Mouse (Mus musculus): Measurements from ENCODE around the gene Tbr1. TPM values are rescaled to one million over a fixed set of nuclear protein-coding genes. Genes with fewer than 3 reads are reported as not detected.

Gene Tbr1
- polyA plus RNA-seq, 1 experiment from 2014 or later, result 0.65 TPM

DNA sequence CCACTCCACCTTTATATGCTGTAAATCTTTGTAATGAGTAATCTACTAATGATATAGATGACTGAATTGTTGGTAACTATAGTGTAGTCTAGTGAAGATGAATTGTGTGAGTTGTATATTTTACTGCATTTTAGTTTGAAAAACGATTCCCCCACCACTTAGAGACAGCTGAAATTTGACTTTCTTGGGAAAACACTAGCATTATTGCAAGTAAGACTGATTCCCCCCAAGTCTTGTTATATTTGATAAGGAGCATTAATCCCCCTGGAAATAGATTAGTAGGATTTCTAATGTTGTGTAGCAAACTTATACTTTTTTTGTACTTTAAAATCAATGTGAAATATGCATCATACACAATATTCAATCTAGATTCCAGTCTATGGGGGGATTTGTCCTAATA is 10.8 kb downstream of the Tbr1 start:
- ATAC-seq (replicated peaks; ENCODE audit: insufficient number of reproducible peaks, low FRiP score, low TSS enrichment, low read depth), result no peak
- WGBS, result 15% methylated on average over 1 of the region's 1 CpGs

GRCm38 (mm10) chr2:61814548-61815473 is 12.1 kb downstream of the Tbr1 start:
- Histone ChIP-seq H3K9ac (replicated peaks; ENCODE audit: low read length) (peak overlapping the region; percentile 73), H3K4me3 (ENCODE audit: low read depth, low read length) (peak overlapping the region; percentile 35), H3K4me2 (ENCODE audit: low read depth, low read length) (peak overlapping the region; percentile 81), H3K36me3 (replicated peaks; ENCODE audit: control insufficient read depth, insufficient read depth, low read depth, low read length) (no peaks in the 10 kb centered on the region), H3K9me3 (replicated peaks; ENCODE audit: control insufficient read depth, low read length) (no peaks in the 10 kb centered on the region), H3K27ac (replicated peaks; ENCODE audit: low read depth, low read length) (no peak overlapping the region), H3K4me1 (ENCODE audit: control insufficient read depth, insufficient read depth, low read length) (peaks cover 2% of the 10 kb centered on the region; the same call in 1 of the 2 replicates), H3K27me3 (ENCODE audit: control insufficient read depth, insufficient read depth, low read length) (peaks cover 20% of the 10 kb centered on the region)
- 2% methylated on average over 21 of the region's 50 CpGs for WGBS
- DNase-seq (ENCODE audit: low spot score) (peak; percentile 77), ATAC-seq (replicated peaks; ENCODE audit: insufficient number of reproducible peaks, low FRiP score, low TSS enrichment, low read depth) (peak; percentile 85)

More for the DNA sequence above, 10.8 kb downstream of the Tbr1 start:
- DNase-seq (ENCODE audit: low spot score), result no peak
- Histone ChIP-seq H3K9ac (replicated peaks; ENCODE audit: low read length) (no peak overlapping the region), H3K4me2 (ENCODE audit: low read depth, low read length) (no peak overlapping the region), H3K27ac (replicated peaks; ENCODE audit: low read depth, low read length) (no peak overlapping the region), H3K4me3 (ENCODE audit: low read depth, low read length) (no peak overlapping the region), H3K36me3 (replicated peaks; ENCODE audit: control insufficient read depth, insufficient read depth, low read depth, low read length) (no peaks in the 10 kb centered on the region), H3K27me3 (ENCODE audit: control insufficient read depth, insufficient read depth, low read length) (peaks cover 25% of the 10 kb centered on the region), H3K4me1 (ENCODE audit: control insufficient read depth, insufficient read depth, low read length) (peaks cover 2% of the 10 kb centered on the region; the same call in 1 of the 2 replicates), H3K9me3 (replicated peaks; ENCODE audit: control insufficient read depth, low read length) (no peaks in the 10 kb centered on the region)

GRCm38 (mm10) chr2:61815583-61816313 is 13.0 kb downstream of the Tbr1 start:
- H3K27ac ChIP-seq (replicated peaks; ENCODE audit: low read depth, low read length), result no peak overlapping the region; the same call in 1 of the 2 replicates
- H3K4me1 ChIP-seq (ENCODE audit: control insufficient read depth, insufficient read depth, low read length), result peaks cover 2% of the 10 kb centered on the region; the same call in 1 of the 2 replicates
- H3K9ac ChIP-seq (replicated peaks; ENCODE audit: low read length), result peak overlapping the region; percentile 73
- DNase-seq (ENCODE audit: low spot score) (peak; percentile 71), ATAC-seq (replicated peaks; ENCODE audit: insufficient number of reproducible peaks, low FRiP score, low TSS enrichment, low read depth) (peak; percentile 66)
- peak overlapping the region; percentile 81 for H3K4me2 ChIP-seq (ENCODE audit: low read depth, low read length)
- H3K36me3 ChIP-seq (replicated peaks; ENCODE audit: control insufficient read depth, insufficient read depth, low read depth, low read length), result no peaks in the 10 kb centered on the region
- peaks cover 15% of the 10 kb centered on the region for H3K27me3 ChIP-seq (ENCODE audit: control insufficient read depth, insufficient read depth, low read length)
- no peaks in the 10 kb centered on the region for H3K9me3 ChIP-seq (replicated peaks; ENCODE audit: control insufficient read depth, low read length)
- WGBS, result 5% methylated on average over 57 of the region's 66 CpGs
- H3K4me3 ChIP-seq (ENCODE audit: low read depth, low read length), result peak overlapping the region; percentile 35

DNA sequence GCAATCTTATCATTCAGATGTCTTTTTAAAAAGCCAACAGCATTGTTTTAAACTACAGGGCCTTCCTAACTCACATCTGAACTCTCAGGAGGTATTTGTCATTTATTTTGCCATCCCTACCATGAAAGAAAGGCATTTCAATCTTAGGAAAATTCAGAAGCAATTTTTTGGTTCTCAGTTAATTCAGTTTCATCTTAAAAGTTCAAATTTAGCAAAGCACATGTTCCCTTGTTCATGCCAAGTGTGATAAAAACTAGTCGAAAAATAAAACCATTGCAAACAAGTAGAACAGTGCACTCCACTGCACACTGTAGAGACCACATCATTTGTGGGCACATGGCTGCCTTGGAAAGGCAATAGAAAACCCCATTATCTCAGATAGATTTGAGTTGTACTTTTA is 15.5 kb downstream of the Tbr1 start:
- DNase-seq (ENCODE audit: low spot score) (no peak), ATAC-seq (replicated peaks; ENCODE audit: insufficient number of reproducible peaks, low FRiP score, low TSS enrichment, low read depth) (no peak)
- 89% methylated on average over 1 of the region's 1 CpGs for WGBS
- no peak overlapping the region for H3K27ac ChIP-seq (replicated peaks; ENCODE audit: low read depth, low read length)
- no peak overlapping the region for H3K4me3 ChIP-seq (ENCODE audit: low read depth, low read length)
- peaks cover 2% of the 10 kb centered on the region for H3K27me3 ChIP-seq (ENCODE audit: control insufficient read depth, insufficient read depth, low read length)
- no peak overlapping the region for H3K9ac ChIP-seq (replicated peaks; ENCODE audit: low read length)
- H3K4me1 ChIP-seq (ENCODE audit: control insufficient read depth, insufficient read depth, low read length), result peaks cover 2% of the 10 kb centered on the region; the same call in 1 of the 2 replicates
- no peaks in the 10 kb centered on the region for H3K9me3 ChIP-seq (replicated peaks; ENCODE audit: control insufficient read depth, low read length)
- no peaks in the 10 kb centered on the region for H3K36me3 ChIP-seq (replicated peaks; ENCODE audit: control insufficient read depth, insufficient read depth, low read depth, low read length)
- no peak overlapping the region for H3K4me2 ChIP-seq (ENCODE audit: low read depth, low read length)

- Histone ChIP-seq H3K36me3 (replicated peaks; ENCODE audit: control insufficient read depth, insufficient read depth, low read depth, low read length) (no peaks in the 10 kb centered on the region), H3K9ac (replicated peaks; ENCODE audit: low read length) (no peak overlapping the region), H3K27ac (replicated peaks; ENCODE audit: low read depth, low read length) (no peak overlapping the region), H3K9me3 (replicated peaks; ENCODE audit: control insufficient read depth, low read length) (no peaks in the 10 kb centered on the region), H3K27me3 (ENCODE audit: control insufficient read depth, insufficient read depth, low read length) (no peaks in the 10 kb centered on the region; the same call in 1 of the 2 replicates), H3K4me3 (ENCODE audit: low read depth, low read length) (no peak overlapping the region), H3K4me1 (ENCODE audit: control insufficient read depth, insufficient read depth, low read length) (peaks cover 2% of the 10 kb centered on the region; the same call in 1 of the 2 replicates), H3K4me2 (ENCODE audit: low read depth, low read length) (no peak overlapping the region)
- DNase-seq (ENCODE audit: low spot score) (no peak), ATAC-seq (replicated peaks; ENCODE audit: insufficient number of reproducible peaks, low FRiP score, low TSS enrichment, low read depth) (no peak)
- 73% methylated on average over 4 of the region's 4 CpGs for WGBS
These were observed 17.5 kb downstream of the Tbr1 start for GRCm38 (mm10) chr2:61820203-61820602.

GRCm38 (mm10) chr2:61823426-61824140 is 20.9 kb downstream of the Tbr1 start:
- Histone ChIP-seq H3K36me3 (replicated peaks; ENCODE audit: control insufficient read depth, insufficient read depth, low read depth, low read length) (no peaks in the 10 kb centered on the region), H3K4me3 (ENCODE audit: low read depth, low read length) (no peak overlapping the region), H3K27me3 (ENCODE audit: control insufficient read depth, insufficient read depth, low read length) (no peaks in the 10 kb centered on the region), H3K27ac (replicated peaks; ENCODE audit: low read depth, low read length) (no peak overlapping the region), H3K4me1 (ENCODE audit: control insufficient read depth, insufficient read depth, low read length) (no peaks in the 10 kb centered on the region), H3K4me2 (ENCODE audit: low read depth, low read length) (no peak overlapping the region), H3K9me3 (replicated peaks; ENCODE audit: control insufficient read depth, low read length) (no peaks in the 10 kb centered on the region), H3K9ac (replicated peaks; ENCODE audit: low read length) (no peak overlapping the region)
- ATAC-seq (replicated peaks; ENCODE audit: insufficient number of reproducible peaks, low FRiP score, low TSS enrichment, low read depth) (no peak), DNase-seq (ENCODE audit: low spot score) (no peak)
- whole genome bisulfite sequencing, result 81% methylated on average over 1 of the region's 1 CpGs

GRCm38 (mm10) chr2:61837243-61837806 is 34.6 kb downstream of the Tbr1 start:
- Histone ChIP-seq H3K4me2 (ENCODE audit: low read depth, low read length) (no peak overlapping the region), H3K9ac (replicated peaks; ENCODE audit: low read length) (no peak overlapping the region), H3K27me3 (ENCODE audit: control insufficient read depth, insufficient read depth, low read length) (no peaks in the 10 kb centered on the region), H3K9me3 (replicated peaks; ENCODE audit: control insufficient read depth, low read length) (no peaks in the 10 kb centered on the region), H3K4me1 (ENCODE audit: control insufficient read depth, insufficient read depth, low read length) (no peaks in the 10 kb centered on the region), H3K36me3 (replicated peaks; ENCODE audit: control insufficient read depth, insufficient read depth, low read depth, low read length) (no peaks in the 10 kb centered on the region), H3K27ac (replicated peaks; ENCODE audit: low read depth, low read length) (no peak overlapping the region), H3K4me3 (ENCODE audit: low read depth, low read length) (no peak overlapping the region)
- WGBS, result 86% methylated on average over 2 of the region's 2 CpGs
- DNase-seq (ENCODE audit: low spot score) (no peak), ATAC-seq (replicated peaks; ENCODE audit: insufficient number of reproducible peaks, low FRiP score, low TSS enrichment, low read depth) (no peak)

Data from embryonic facial prominence, embryonic 11.5 days (tissue).